Mouse (Mus musculus): Measurements from ENCODE around the gene Eef1g. TPM values are rescaled to one million over a fixed set of nuclear protein-coding genes. Genes with fewer than 3 reads are reported as not detected.
A peak's percentile ranks its signal among the peaks of the same experiment; 100 is the strongest.

The Eef1g gene
- total and polyA plus RNA-seq, 3 experiments, result 237 to 955 (median 647) TPM

GRCm38 (mm10) chr19:8926766-8927165, 40.1 kb upstream of the Eef1g start:
- ATAC-seq (ENCODE audit: extremely low read depth, insufficient number of reproducible peaks, low FRiP score, poor library complexity, severe bottlenecking), result no peak
- no peak for TF ChIP-seq GATA1 (IDR thresholded peaks at IDR 0.05; ENCODE audit: borderline replicate concordance, low read length)
- no peak for TF ChIP-seq CTCF (IDR thresholded peaks at IDR 0.05; ENCODE audit: low read depth, low read length)
- no peak for TF ChIP-seq GATA2 (IDR thresholded peaks at IDR 0.05; ENCODE audit: borderline replicate concordance, low read depth, low read length)
- no peak for TF ChIP-seq TAL1 (conservative IDR thresholded peaks at IDR 0.05; ENCODE audit: low read depth, low read length)
- TF ChIP-seq POLR2AphosphoS5 (IDR thresholded peaks at IDR 0.05; ENCODE audit: insufficient replicate concordance, low read depth, low read length), result no peak
- Histone ChIP-seq H3K9me3 (replicated peaks) (no peaks in the 10 kb centered on the region), H3K36me3 (replicated peaks) (peaks cover 75% of the 10 kb centered on the region), H3K4me3 (ENCODE audit: low read depth, low read length) (peak overlapping the region; percentile 66; the same call in 1 of the 2 replicates), H3K27me3 (ENCODE audit: insufficient read depth, low read length) (no peaks in the 10 kb centered on the region), H3K4me1 (ENCODE audit: insufficient read depth, low read depth, low read length) (peaks cover 93% of the 10 kb centered on the region)
- no peak for DNase-seq (ENCODE audit: low spot score)

- TF ChIP-seq GATA1 (IDR thresholded peaks at IDR 0.05; ENCODE audit: borderline replicate concordance, low read length), result no peak
- TF ChIP-seq POLR2AphosphoS5 (IDR thresholded peaks at IDR 0.05; ENCODE audit: insufficient replicate concordance, low read depth, low read length), result no peak
- TF ChIP-seq TAL1 (conservative IDR thresholded peaks at IDR 0.05; ENCODE audit: low read depth, low read length), result peak; percentile 96
- 0 out of 2 replicates have a peak, but pooled peaks have one; percentile 11 for TF ChIP-seq GATA2 (IDR thresholded peaks at IDR 0.05; ENCODE audit: borderline replicate concordance, low read depth, low read length)
- peak; percentile 75 for DNase-seq (ENCODE audit: low spot score)
- peaks cover 76% of the 10 kb centered on the region for H3K36me3 ChIP-seq (replicated peaks)
- no peaks in the 10 kb centered on the region for H3K27me3 ChIP-seq (ENCODE audit: insufficient read depth, low read length)
- H3K9me3 ChIP-seq (replicated peaks), result no peaks in the 10 kb centered on the region
- H3K4me1 ChIP-seq (ENCODE audit: insufficient read depth, low read depth, low read length), result peaks cover 86% of the 10 kb centered on the region
- peak overlapping the region; percentile 90 for H3K4me3 ChIP-seq (ENCODE audit: low read depth, low read length)
- peak; percentile 73 for ATAC-seq (ENCODE audit: extremely low read depth, insufficient number of reproducible peaks, low FRiP score, poor library complexity, severe bottlenecking)
Observed at GRCm38 (mm10) chr19:8927891-8928525, 38.8 kb upstream of the Eef1g start.

GRCm38 (mm10) chr19:8928689-8929223, 38.1 kb upstream of the Eef1g start:
- Histone ChIP-seq H3K4me3 (ENCODE audit: low read depth, low read length) (peak overlapping the region; percentile 90), H3K9me3 (replicated peaks) (no peaks in the 10 kb centered on the region), H3K4me1 (ENCODE audit: insufficient read depth, low read depth, low read length) (peaks cover 86% of the 10 kb centered on the region), H3K27me3 (ENCODE audit: insufficient read depth, low read length) (no peaks in the 10 kb centered on the region), H3K36me3 (replicated peaks) (peaks cover 76% of the 10 kb centered on the region)
- ATAC-seq (ENCODE audit: extremely low read depth, insufficient number of reproducible peaks, low FRiP score, poor library complexity, severe bottlenecking), result no peak
- DNase-seq (ENCODE audit: low spot score), result peak; percentile 38
- TF ChIP-seq GATA1 (IDR thresholded peaks at IDR 0.05; ENCODE audit: borderline replicate concordance, low read length), result no peak
- TF ChIP-seq CTCF (IDR thresholded peaks at IDR 0.05; ENCODE audit: low read depth, low read length), result no peak
- TF ChIP-seq TAL1 (conservative IDR thresholded peaks at IDR 0.05; ENCODE audit: low read depth, low read length), result no peak
- no peak for TF ChIP-seq POLR2AphosphoS5 (IDR thresholded peaks at IDR 0.05; ENCODE audit: insufficient replicate concordance, low read depth, low read length)
- TF ChIP-seq GATA2 (IDR thresholded peaks at IDR 0.05; ENCODE audit: borderline replicate concordance, low read depth, low read length), result no peak

GRCm38 (mm10) chr19:8929224-8930088, 37.4 kb upstream of the Eef1g start, which contains the start of the genes Rom1 and Eml3:
Gene Rom1, minus strand, starts transcription at chr19:8929356.
Gene Eml3, plus strand, starts transcription at chr19:8929552.
- ATAC-seq (ENCODE audit: extremely low read depth, insufficient number of reproducible peaks, low FRiP score, poor library complexity, severe bottlenecking), result peak; percentile 18; the same call in 1 of the 2 replicates
- peaks cover 85% of the 10 kb centered on the region for H3K4me1 ChIP-seq (ENCODE audit: insufficient read depth, low read depth, low read length)

GRCm38 (mm10) chr19:8930117-8930516, 36.7 kb upstream of the Eef1g start:
- no peaks in the 10 kb centered on the region for H3K27me3 ChIP-seq (ENCODE audit: insufficient read depth, low read length)
- TF ChIP-seq POLR2AphosphoS5 (IDR thresholded peaks at IDR 0.05; ENCODE audit: insufficient replicate concordance, low read depth, low read length), result no peak
- TF ChIP-seq TAL1 (conservative IDR thresholded peaks at IDR 0.05; ENCODE audit: low read depth, low read length), result no peak
- no peak for TF ChIP-seq CTCF (IDR thresholded peaks at IDR 0.05; ENCODE audit: low read depth, low read length)
- TF ChIP-seq GATA2 (IDR thresholded peaks at IDR 0.05; ENCODE audit: borderline replicate concordance, low read depth, low read length), result no peak
- no peak for TF ChIP-seq GATA1 (IDR thresholded peaks at IDR 0.05; ENCODE audit: borderline replicate concordance, low read length)
- no peaks in the 10 kb centered on the region for H3K9me3 ChIP-seq (replicated peaks)
- ATAC-seq (ENCODE audit: extremely low read depth, insufficient number of reproducible peaks, low FRiP score, poor library complexity, severe bottlenecking) (no peak), DNase-seq (ENCODE audit: low spot score) (no peak)
- peaks cover 80% of the 10 kb centered on the region for H3K36me3 ChIP-seq (replicated peaks)
- H3K4me1 ChIP-seq (ENCODE audit: insufficient read depth, low read depth, low read length), result peaks cover 86% of the 10 kb centered on the region
- H3K4me3 ChIP-seq (ENCODE audit: low read depth, low read length), result peak overlapping the region; percentile 90

More at GRCm38 (mm10) chr19:8929224-8930088, 37.4 kb upstream of the Eef1g start, which contains the start of the genes Rom1 and Eml3:
- DNase-seq (ENCODE audit: low spot score), result peak; percentile 87
- peak within 1 kb of the TSS; percentile 90 for H3K4me3 ChIP-seq (ENCODE audit: low read depth, low read length)
- TF ChIP-seq GATA1 (IDR thresholded peaks at IDR 0.05; ENCODE audit: borderline replicate concordance, low read length), result no peak
- TF ChIP-seq CTCF (IDR thresholded peaks at IDR 0.05; ENCODE audit: low read depth, low read length), result no peak
- TF ChIP-seq POLR2AphosphoS5 (IDR thresholded peaks at IDR 0.05; ENCODE audit: insufficient replicate concordance, low read depth, low read length), result no peak
- TF ChIP-seq GATA2 (IDR thresholded peaks at IDR 0.05; ENCODE audit: borderline replicate concordance, low read depth, low read length), result no peak
- TF ChIP-seq TAL1 (conservative IDR thresholded peaks at IDR 0.05; ENCODE audit: low read depth, low read length), result no peak
- peaks cover 78% of the 10 kb centered on the region for H3K36me3 ChIP-seq (replicated peaks)
- no peaks in the 10 kb centered on the region for H3K27me3 ChIP-seq (ENCODE audit: insufficient read depth, low read length)
- no peaks in the 10 kb centered on the region for H3K9me3 ChIP-seq (replicated peaks)
